Mouse (Mus musculus) kidney, postnatal 0 days (tissue): ENCODE data around the gene Htr7. TPM values are rescaled to one million over a fixed set of nuclear protein-coding genes. Genes with fewer than 3 reads are reported as not detected.
A peak's percentile ranks its signal among the peaks of the same experiment; 100 is the strongest.

Experiments used
- ATAC-seq: fragments of 200-750 bp; cut with Nextera tagmentation; replicated peaks from 2 replicates; pipeline ENCODE4 v1.8.0; 2017; ENCODE audit warnings: low read depth, moderate number of reproducible peaks, moderate TSS enrichment, moderate library complexity; ENCODE audit not compliant: low FRiP score
- DNase-seq: peaks from one replicate; pipeline ENCODE4 v3.0.0-alpha.2; 2016; ENCODE audit warnings: low spot score
- H3K27ac ChIP-seq: fragments of 300-500 bp; sonication (generic); 2 replicates; pipeline ENCODE4 v1.5.1; 2014; ENCODE audit warnings: mild to moderate bottlenecking
- H3K27me3 ChIP-seq: fragments of 300-500 bp; sonication (generic); 2 replicates; pipeline ENCODE4 v1.6.1; 2014; ENCODE audit warnings: low read length, mixed read lengths; ENCODE audit not compliant: insufficient read depth
- H3K36me3 ChIP-seq: fragments of 300-500 bp; sonication (generic); 2 replicates; pipeline ENCODE4 v1.6.1; 2014; ENCODE audit warnings: low read length, mixed read lengths; ENCODE audit not compliant: insufficient read depth
- H3K4me1 ChIP-seq: fragments of 300-500 bp; sonication (generic); replicated peaks from 2 replicates; pipeline ENCODE4 v1.6.1; 2014; ENCODE audit warnings: antibody characterized with exemption, low read length, mixed read lengths; ENCODE audit not compliant: insufficient read depth
- H3K4me2 ChIP-seq: fragments of 300-500 bp; sonication (generic); 2 replicates; pipeline ENCODE4 v1.6.1; 2014; ENCODE audit warnings: mild to moderate bottlenecking, low read length, moderate library complexity, mixed read lengths
- H3K4me3 ChIP-seq: fragments of 300-500 bp; sonication (generic); replicated peaks from 2 replicates; pipeline ENCODE4 v1.5.1; 2014; ENCODE audit warnings: low read depth, low read length
- H3K9ac ChIP-seq: fragments of 300-500 bp; sonication (generic); 2 replicates; pipeline ENCODE4 v1.6.1; 2014; ENCODE audit warnings: low read depth, low read length
- H3K9me3 ChIP-seq: fragments of 300-500 bp; sonication (generic); replicated peaks from 2 replicates; pipeline ENCODE4 v1.6.1; 2016; ENCODE audit warnings: low read length, inconsistent platforms, mixed read lengths
- CTCF ChIP-seq: IDR thresholded peaks from 2 replicates; pipeline ENCODE4 v1.5.1; 2016; ENCODE audit warnings: antibody characterized with exemption, low read depth, mild to moderate bottlenecking, moderate library complexity
- WGBS: fragments of 180-500 bp; shearing (Covaris S2); extraction: QIAGEN DNeasy Blood & Tissue Kit; methylation state at CpG from one replicate; pipeline ENCODE4 v1.1.7; 2014; 5-methylcytosine and 5-hydroxymethylcytosine counted together
- polyA plus RNA-seq: library from polyadenylated mRNA; unstranded; fragments of >200 nt; fragmentation: Nextera tagmentation; extraction: Ambion mirVana; gene quantifications from 2 replicates; pipeline ENCODE4 v1.2.1, GENCODE M21; 2015

Gene Htr7
- 0.05 and 0.08 TPM in 2 replicates for polyA plus RNA-seq

DNA sequence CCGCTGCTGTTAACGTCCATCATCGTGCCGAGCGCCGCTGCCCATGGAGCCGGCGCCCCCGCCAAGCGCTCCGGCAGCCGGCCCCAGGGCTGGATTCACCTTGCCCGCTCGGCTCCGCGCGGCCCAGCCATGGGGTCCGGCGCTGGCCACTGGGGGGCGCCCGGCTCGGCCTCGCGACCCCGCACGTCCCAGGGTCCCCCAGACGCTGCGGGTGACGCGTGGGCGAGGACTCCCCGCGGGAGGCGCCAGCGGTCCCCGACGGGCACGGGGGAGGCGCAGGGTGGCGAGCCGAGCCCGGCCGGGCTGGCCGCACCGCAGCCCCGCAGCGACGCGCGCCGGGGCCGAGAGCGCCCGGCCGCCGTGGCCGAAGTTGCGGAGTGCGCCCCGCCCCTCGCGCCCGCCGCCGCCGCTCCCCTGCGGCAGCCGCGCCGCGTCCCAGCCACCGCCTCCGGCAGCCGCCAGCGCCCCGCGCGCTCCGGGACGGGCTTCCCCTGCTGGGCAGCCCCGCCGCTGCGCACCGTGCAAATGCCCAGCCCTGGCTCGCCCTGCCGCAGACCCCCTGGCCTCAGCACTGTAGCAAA, at the start of gene Htr7:
TSS of gene Htr7 (minus strand) at position 277 of the 581 bp plus-strand sequence.
- peak within 1 kb of the TSS; percentile 83 for H3K4me2 ChIP-seq
- H3K36me3 ChIP-seq: no peaks in the 10 kb centered on the region
- peaks cover 27% of the 10 kb centered on the region for H3K27me3 ChIP-seq
- peak within 1 kb of the TSS; percentile 49 for H3K4me3 ChIP-seq
- TF ChIP-seq CTCF: peak; percentile 23; the same call in 1 of the 2 replicates
- WGBS: 0% methylated on average over 48 of the region's 86 CpGs
- H3K9ac ChIP-seq: 0 out of 2 replicates have a peak within 1 kb of the TSS, but pooled peaks have one; percentile 31
- no peaks in the 10 kb centered on the region; the same call in 1 of the 2 replicates for H3K4me1 ChIP-seq
- no peak within 1 kb of the TSS for H3K27ac ChIP-seq
- H3K9me3 ChIP-seq: no peaks in the 10 kb centered on the region
- ATAC-seq: peak; percentile 89
- peak; percentile 16 for DNase-seq

DNA sequence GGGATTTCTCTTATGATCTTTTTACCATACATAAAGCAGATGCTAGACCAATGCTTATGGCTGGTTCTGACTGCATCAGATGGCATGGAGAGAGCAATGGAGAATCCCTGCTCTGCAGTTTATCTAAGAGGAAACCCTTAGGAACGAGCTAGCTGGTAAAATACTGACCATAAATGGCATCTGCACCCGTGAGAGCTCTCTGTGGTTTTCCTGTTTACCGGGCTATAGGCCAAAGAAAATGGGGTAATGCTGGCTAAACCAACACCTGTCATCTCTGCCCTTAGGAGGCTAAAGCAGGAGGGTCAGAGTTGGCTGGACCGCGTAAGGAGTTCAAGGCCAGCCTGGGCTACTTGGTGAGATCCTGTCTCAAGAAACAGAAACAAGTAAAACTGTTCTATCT, 46.6 kb upstream of the Htr7 start:
- no peak for TF ChIP-seq CTCF
- H3K4me1 ChIP-seq: no peaks in the 10 kb centered on the region
- H3K27ac ChIP-seq: no peak overlapping the region
- H3K27me3 ChIP-seq: no peaks in the 10 kb centered on the region
- H3K9ac ChIP-seq: no peak overlapping the region
- no peak overlapping the region for H3K4me2 ChIP-seq
- DNase-seq (no peak), ATAC-seq (no peak)
- 83% methylated on average over 5 of the region's 5 CpGs for WGBS
- no peaks in the 10 kb centered on the region for H3K9me3 ChIP-seq
- peaks cover 15% of the 10 kb centered on the region; the same call in 1 of the 2 replicates for H3K36me3 ChIP-seq
- no peak overlapping the region for H3K4me3 ChIP-seq

DNA sequence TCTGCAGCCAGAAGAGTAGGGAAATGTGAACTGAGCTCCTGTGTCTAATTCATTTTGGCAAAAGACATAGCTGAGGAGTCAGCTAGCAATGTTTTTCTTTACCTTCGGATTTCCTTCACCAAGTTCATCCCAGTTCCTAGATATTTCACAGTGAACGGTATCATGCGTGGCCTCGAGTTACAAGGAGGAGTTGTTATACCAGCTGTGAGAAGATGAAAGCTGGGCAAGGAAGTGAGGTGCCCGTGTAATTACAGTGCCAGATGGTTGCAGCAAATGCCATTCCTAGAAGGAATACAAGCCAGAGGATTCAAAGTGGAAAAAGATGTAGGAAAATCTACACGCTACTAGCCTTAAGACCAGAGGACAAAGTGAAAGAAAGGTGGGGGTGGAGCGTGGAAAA, 41.6 kb upstream of the Htr7 start:
- H3K36me3 ChIP-seq: peaks cover 38% of the 10 kb centered on the region
- ATAC-seq: no peak
- 64% methylated on average over 7 of the region's 7 CpGs for WGBS

DNA sequence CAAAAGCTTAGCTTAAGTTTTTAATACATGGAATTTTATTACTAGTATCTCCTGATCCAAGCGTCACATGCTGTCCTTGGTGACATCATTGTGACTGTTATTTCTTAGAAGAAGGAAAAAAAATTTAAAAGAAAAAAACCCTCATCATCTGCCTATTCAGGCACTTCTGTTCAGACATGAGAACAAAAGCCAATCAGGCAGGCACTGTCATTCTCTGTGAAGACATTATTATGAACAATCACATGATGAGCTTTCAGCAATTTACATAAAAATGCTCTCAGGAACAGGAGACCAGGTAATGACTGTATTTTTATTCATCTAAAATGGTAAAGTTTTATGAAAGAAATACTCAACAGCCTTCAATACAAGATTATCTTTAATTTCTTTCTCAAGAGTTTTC, 41.0 kb upstream of the Htr7 start:
- no peak overlapping the region for H3K9ac ChIP-seq
- DNase-seq (no peak), ATAC-seq (no peak)
- peaks cover 38% of the 10 kb centered on the region for H3K36me3 ChIP-seq
- no peaks in the 10 kb centered on the region for H3K27me3 ChIP-seq
- no peak for TF ChIP-seq CTCF
- H3K27ac ChIP-seq: no peak overlapping the region
- no peaks in the 10 kb centered on the region for H3K9me3 ChIP-seq
- WGBS: 97% methylated on average over 1 of the region's 1 CpGs
- no peak overlapping the region for H3K4me2 ChIP-seq
- H3K4me3 ChIP-seq: no peak overlapping the region
- H3K4me1 ChIP-seq: no peaks in the 10 kb centered on the region

More for the DNA sequence above, 41.6 kb upstream of the Htr7 start:
- no peak overlapping the region for H3K9ac ChIP-seq
- no peak overlapping the region for H3K4me3 ChIP-seq
- TF ChIP-seq CTCF: no peak
- no peaks in the 10 kb centered on the region for H3K9me3 ChIP-seq
- H3K4me2 ChIP-seq: no peak overlapping the region
- DNase-seq: peak; percentile 53
- H3K27me3 ChIP-seq: no peaks in the 10 kb centered on the region
- no peak overlapping the region for H3K27ac ChIP-seq
- no peaks in the 10 kb centered on the region for H3K4me1 ChIP-seq

DNA sequence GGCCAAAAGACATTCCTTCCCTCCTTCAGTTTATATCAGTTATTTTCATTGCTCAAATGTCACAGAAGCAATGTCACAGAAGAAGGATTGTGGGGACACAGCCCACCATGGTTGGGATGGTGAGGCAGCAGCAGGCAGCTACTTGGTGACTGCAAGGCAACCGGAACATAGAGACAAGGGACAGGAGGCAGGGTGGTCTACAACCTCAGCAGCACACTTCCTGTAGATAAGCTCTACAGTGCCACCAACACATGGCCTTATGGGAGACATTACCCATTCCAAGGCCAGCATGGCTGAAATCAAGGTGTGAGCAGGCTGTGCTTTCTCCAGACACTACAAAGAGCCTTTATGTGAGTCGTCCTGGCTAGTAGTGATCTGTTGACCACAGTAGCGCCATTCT, 39.9 kb upstream of the Htr7 start:
- H3K4me3 ChIP-seq: no peak overlapping the region
- H3K4me2 ChIP-seq: no peak overlapping the region
- H3K36me3 ChIP-seq: peaks cover 44% of the 10 kb centered on the region
- no peak for TF ChIP-seq CTCF
- no peaks in the 10 kb centered on the region for H3K27me3 ChIP-seq
- H3K9me3 ChIP-seq: no peaks in the 10 kb centered on the region
- 88% methylated on average over 3 of the region's 3 CpGs for WGBS
- H3K27ac ChIP-seq: no peak overlapping the region
- ATAC-seq: no peak
- no peak for DNase-seq
- no peak overlapping the region for H3K9ac ChIP-seq
- H3K4me1 ChIP-seq: no peaks in the 10 kb centered on the region

DNA sequence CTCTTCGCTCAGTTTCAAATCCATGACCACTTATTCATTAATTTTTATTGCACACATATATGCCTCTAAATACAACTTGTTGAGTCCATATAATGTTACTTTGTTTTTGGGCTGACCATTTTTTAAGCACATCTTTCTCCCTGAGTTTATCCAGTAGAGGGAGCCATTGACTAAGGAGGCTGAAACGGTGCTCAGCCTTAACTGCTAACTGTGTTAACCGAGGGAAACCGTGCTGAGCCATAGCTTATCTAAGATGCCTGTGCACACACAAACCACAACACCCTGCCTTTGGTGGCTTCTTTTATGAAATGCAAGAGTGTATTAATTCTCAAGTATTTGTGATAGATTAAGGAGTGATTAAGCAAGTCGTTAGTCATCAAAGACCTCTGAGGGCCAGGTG, 33.5 kb upstream of the Htr7 start:
- no peak overlapping the region for H3K4me2 ChIP-seq
- H3K4me3 ChIP-seq: no peak overlapping the region
- no peaks in the 10 kb centered on the region for H3K27me3 ChIP-seq
- DNase-seq (peak; percentile 68), ATAC-seq (no peak)
- 53% methylated on average over 5 of the region's 5 CpGs for WGBS
- TF ChIP-seq CTCF: peak; percentile 74
- H3K27ac ChIP-seq: no peak overlapping the region
- H3K9me3 ChIP-seq: no peaks in the 10 kb centered on the region
- H3K36me3 ChIP-seq: peaks cover 44% of the 10 kb centered on the region
- H3K4me1 ChIP-seq: no peaks in the 10 kb centered on the region
- no peak overlapping the region for H3K9ac ChIP-seq
